Mouse (Mus musculus): ENCODE measurements around the gene Acad10.

DNA sequence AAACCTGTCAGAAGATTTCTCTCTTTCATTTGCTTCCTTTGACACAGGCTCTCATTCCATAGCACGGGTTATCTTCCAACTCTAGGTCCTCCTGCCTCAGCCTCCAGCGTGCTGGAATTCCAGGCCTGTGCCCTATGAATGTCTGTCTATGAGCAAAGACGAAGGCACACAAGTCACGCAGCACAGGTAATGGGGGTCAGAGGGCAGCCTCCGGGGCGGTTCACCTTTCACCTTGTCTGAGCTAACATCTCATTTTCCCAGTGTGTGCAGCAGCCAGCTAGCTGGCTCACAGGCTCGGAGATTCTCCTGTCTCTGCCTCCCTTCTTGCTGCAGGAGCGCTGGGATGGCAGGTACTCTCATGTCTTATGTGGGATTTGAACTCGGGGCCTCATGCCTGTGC is 20.7 kb downstream of the Acad10 start:
- TF ChIP-seq CTCF (IDR thresholded peaks at IDR 0.05; ENCODE audit: borderline replicate concordance, extremely low read depth, insufficient read depth, insufficient read length) (no peak), POLR2A (IDR thresholded peaks at IDR 0.05; ENCODE audit: borderline replicate concordance, extremely low read depth, insufficient read depth, insufficient read length, poor library complexity, severe bottlenecking) (no peak)

All from brain, embryonic 14.5 days (tissue).